Mouse (Mus musculus) yolk sac, embryonic 10.5 days (tissue): Measurements from ENCODE around the gene Tmed10.

Source experiments
- DNase-seq: peaks from one replicate; pipeline ENCODE4 v3.0.0-alpha.2; 2017; ENCODE audit warnings: low spot score

Gene Tmed10

GRCm38 (mm10) chr12:85330153-85330552 lies 44.5 kb downstream of the Tmed10 start:
- DNase-seq: no peak

DNA sequence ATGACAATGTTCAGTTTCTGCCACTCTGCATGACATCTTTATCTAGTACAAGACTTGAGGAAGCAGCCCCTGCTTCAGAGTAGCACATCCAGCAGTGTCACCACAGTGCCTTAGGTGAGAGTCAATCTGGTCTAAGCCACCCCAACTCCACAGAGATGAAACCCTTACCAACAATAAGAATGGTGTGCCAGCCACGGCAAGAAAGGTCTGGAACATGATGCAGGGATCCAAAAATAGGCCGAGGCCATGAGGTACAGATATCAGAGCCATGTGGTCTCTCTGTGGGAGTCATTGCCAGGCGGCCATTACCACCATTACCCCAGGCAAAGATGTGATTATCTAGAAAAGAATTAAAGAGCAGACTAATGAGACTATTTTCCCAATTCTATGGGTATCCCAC lies 66.0 kb downstream of the Tmed10 start:
- no peak for DNase-seq

DNA sequence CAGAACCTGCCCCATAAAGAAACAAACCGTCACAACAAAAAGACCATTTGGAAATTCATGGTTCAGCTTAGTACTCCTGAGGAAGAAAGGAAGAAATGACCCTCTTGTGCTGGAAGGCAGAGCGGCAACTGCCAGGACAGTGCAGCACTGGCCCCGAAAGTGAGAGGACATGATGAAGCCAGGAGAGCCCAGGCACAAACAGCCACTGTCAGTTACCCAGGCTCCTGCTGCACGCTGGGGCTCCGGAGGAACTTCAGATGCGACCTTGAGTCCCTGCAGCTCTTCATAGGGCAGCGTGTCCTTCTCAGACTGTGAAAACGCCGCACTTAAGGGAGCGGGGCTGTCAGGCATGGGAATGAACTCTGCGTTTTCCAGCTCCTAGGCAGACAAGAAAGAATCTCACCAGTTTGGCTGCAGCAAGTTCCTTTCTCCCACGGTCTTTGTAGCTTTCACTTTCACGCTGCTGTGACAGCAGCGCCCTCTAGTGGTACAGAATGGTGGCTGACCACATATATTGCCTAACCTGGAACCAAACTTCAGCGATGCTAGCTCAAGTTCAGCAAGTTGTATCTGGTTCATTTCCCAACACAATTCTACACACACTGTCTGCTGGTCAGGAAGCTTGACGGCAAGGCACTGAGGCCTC lies 69.3 kb downstream of the Tmed10 start:
- peak; percentile 76 for DNase-seq

GRCm38 (mm10) chr12:85304725-85305124 lies 69.9 kb downstream of the Tmed10 start:
- DNase-seq: no peak

- no peak for DNase-seq
Observed at GRCm38 (mm10) chr12:85303256-85303655, 71.4 kb downstream of the Tmed10 start.

- DNase-seq: no peak
Observed at GRCm38 (mm10) chr12:85298835-85299180, 75.8 kb downstream of the Tmed10 start.

- peak; percentile 53 for DNase-seq
Observed at GRCm38 (mm10) chr12:85298127-85298834, 76.4 kb downstream of the Tmed10 start.

DNA sequence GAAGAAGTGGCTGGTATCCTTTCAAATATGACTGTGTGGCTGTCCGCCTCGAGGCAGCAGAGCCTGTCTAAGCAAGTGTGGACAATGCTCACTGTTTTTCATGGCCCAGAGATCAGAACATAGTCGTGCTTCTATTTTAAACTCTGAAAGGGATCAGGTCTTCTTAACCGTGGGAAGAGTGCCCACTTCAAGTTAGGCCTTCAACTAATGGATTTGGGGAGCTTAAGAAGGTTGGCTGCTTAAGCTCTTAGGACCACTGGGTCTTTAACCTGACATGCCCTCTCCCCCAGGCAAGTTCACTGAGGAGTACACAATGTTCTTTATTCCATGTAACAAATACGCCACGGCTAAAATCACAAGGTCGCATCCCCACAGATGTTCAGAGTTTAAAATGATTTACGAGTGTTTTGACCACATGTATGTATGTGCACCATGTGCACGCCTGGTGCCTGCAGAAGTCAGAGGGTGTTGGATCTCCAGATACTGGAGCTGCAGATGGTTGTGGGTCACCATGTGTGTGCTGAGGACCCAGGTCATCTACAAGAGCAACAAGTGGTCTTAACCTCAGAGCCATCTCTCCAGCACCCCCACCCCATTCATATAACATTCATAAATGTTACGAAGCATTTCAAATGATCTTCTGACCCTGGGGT lies 77.2 kb downstream of the Tmed10 start:
- no peak for DNase-seq

DNA sequence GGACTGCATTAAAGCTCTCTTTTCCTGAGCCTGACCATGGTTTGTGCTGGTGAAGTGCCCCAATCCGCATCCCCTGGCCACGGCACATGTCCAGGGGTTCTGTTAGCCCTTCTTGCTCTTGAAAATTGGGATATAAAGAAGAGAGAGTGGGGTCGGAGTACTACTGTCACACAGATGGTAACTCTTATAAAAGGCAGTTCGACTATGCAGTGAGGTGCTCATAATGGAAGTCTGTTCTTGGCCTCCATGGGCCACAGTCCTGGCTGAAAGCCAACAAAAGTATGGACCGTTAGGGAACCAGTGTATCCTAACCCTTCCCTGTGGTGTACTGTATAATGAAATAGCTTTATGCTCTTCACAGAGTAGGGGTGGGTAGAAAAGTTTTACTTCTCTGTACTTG lies 77.7 kb downstream of the Tmed10 start:
- DNase-seq: no peak

DNA sequence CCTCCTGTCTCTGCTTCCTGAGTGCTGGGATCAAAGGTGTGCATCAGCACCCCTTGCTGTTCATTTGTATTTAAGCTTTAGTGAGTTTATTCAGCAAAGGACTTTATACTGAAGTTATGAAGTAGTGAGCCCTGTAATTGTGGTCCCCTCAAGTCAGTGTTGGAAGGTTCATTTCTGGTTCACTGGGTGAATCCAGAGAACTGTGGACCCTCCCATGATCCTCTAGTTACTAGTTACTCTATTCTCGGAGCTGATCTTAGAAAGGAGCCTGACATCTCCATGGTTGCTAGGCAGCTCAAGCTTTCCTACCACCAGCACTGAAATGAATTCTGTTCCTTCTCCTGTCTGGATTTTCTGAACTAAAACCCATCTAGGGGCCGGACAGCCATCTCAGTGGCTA lies 79.1 kb downstream of the Tmed10 start:
- no peak for DNase-seq

DNA sequence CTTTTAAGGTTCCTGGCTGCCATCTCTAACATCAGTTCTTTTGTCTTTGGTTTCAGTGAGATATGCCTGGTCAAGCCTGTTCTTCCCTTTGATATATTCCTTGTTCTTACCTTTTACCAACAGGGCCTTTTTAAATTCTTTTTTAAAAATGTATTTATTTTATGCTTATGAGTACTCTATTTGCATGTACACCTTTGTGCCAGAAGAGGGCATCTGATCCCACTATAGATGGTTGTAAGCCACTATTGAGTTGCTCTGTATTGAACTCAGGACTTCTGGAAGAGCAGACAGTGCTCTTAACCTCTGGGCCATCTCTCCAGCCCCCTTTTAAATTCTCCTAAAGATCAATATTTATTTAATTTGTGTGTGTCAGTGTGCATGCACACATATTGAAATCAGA lies 81.7 kb downstream of the Tmed10 start:
- DNase-seq: no peak

GRCm38 (mm10) chr12:85292288-85292687 lies 82.4 kb downstream of the Tmed10 start:
- no peak for DNase-seq

DNA sequence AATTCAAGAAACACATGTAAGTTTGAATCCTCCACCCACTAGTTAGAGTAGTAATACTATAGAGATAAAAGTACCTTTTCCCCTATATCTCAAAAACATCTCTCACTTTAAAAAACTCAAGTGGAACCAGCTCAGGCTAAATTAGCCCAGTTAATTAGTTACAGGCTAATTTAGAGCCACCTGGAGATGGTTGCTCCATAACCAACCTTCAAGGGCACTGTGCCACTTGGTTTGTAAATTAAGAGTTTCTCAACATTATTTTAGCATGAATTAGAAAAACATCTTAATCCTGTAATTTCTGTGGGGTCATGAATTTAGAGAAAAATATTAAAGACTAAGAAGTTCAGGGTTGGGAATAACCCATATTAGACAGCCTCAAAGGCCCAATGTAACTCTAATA lies 83.1 kb downstream of the Tmed10 start:
- no peak for DNase-seq

DNA sequence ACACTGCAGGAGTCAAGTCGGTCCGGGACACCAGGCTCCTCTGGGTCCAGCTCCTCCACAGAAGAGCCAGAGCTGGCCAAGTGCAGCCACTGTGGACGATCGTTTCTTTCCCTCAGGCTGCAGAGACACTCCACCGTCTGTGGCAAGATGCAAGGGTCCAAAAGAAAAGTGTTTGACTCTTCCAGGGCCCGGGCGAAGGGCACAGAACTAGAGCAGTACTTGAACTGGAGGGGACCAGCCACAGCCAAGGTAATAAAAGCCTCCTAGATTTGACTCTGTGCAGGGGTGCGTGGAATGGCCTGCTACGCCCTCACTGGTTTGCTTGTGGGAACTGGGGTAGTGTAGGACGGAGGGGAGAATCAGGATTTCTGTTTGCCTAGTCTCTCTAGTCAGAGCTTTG lies 84.0 kb downstream of the Tmed10 start:
- no peak for DNase-seq
